Mouse (Mus musculus): ENCODE measurements at regions not wholly inside any gene's neighbourhood (a gene's known extent, or its start where the extent isn't known, plus 50 kb on each side); places are given as distances from the start of the nearest gene placed in this dataset.

GRCm38 (mm10) chr16:15052389-15052923 lies 146.1 kb downstream of the Efcab1 start:
- no peak for DNase-seq

DNA sequence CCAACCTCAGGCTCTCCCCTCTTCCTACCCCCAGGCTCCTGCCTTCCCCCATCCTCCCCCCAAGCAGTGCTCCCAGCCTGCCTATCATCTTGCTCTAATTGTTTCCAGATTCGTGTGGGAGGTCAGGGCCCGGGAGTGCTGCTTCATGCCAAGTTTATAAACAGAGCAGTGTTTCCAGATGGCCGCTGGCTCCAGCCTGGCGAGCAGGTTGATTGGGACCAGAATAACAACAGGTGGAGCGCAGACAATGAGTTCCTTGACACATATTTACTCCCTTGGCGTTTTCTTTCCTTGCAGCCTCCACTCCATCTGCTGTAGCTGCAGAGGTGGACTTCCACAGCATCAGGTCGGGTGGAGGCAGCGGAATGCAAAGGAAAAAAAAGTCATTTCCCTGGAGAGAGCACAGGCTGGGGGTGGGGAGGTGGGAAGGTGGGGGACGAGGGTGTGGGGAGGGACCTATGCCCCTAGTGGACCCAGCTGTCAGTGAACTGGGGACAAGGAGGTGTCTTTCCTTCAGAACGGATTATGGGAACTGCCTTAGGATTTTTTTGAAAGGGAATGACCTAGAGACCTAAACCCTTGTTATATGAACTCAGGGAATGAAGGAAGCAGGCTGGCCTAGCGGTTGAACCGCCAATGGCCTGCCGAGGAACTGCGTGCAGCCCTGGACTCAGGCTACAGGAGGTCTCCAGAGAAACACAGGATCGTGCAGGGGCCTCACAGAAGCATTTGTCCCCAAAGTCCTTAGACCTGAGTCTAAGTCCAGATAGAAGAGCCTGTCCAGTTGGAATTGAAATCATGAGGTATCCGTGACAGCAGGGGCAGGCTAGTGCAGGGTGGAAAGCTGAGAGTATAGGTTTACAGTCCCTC lies 146.8 kb downstream of the Efcab1 start:
- DNase-seq, result peak; percentile 79

- DNase-seq, result no peak
Observed at GRCm38 (mm10) chr16:15053840-15054239, 147.4 kb downstream of the Efcab1 start.

- DNase-seq, result no peak
Observed at GRCm38 (mm10) chr16:15054306-15055001, 148.0 kb downstream of the Efcab1 start.

DNA sequence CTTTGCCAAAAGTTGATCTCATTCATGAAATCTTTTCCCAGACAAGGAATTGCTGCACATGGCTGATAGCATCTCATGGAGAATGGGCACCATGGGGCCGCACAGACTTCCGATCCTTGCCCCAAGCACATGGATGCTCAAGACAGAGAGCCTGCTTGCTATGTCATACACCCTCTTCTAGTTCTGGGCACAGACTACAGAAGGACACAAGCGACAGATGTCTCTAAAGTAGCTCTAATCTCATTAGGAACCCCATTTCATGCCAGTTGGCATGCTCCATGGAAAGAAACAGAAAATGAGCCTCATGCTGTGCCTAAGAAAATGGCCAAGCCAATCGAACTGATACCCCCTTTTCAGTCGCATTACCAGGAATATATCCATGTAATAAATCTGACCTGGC lies 149.3 kb downstream of the Efcab1 start:
- peak; percentile 8 for DNase-seq

DNA sequence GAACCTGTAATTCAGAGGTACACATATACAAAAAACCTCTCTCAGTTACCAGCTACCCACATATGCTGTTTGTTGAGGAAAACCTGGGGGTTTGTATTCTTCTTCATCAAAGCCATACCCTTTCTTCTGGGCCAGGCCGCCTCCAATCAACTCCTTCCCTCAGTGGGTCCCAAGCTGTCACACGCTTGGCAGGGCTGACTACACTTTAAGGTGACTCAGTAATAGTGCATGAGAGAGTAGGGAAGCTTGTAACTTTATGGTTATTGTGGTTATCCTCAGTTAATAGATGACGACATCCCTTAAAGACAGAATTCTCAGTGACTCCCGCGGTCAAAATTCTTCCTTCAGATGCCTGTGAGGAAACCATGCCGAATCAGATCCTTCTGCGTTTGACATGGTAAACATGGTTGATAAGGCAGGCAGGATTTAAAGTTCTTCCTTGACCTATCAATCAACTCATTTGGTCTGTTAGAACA lies 164.1 kb downstream of the Efcab1 start:
- no peak for DNase-seq

DNA sequence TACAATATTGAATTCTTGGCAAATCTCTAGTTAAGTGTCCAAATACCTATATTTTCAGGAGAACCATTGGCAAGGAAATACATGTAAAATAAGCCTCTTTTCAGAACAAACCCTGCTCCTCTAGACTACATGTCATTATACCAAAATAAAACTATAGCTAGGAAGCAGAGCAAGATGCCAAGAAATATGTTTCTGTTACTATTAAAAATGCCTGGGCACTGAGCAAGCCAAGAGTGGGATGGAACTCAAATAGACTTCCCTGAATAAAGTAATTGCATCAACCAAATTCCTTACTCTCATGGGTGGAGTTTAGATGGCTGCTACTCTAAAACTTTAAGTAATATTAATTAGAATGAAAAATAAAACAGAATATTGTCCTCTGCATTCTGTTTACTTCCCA lies 168.0 kb downstream of the Efcab1 start:
- DNase-seq, result no peak

- DNase-seq, result no peak
Observed at GRCm38 (mm10) chr16:15083692-15084091, 177.3 kb downstream of the Efcab1 start.

GRCm38 (mm10) chr16:15084147-15084752 lies 177.8 kb downstream of the Efcab1 start:
- no peak for DNase-seq

GRCm38 (mm10) chr16:15084753-15085728 lies 178.6 kb downstream of the Efcab1 start:
- DNase-seq, result no peak

- DNase-seq, result no peak
Observed at GRCm38 (mm10) chr16:15086556-15086955, 180.2 kb downstream of the Efcab1 start.

DNA sequence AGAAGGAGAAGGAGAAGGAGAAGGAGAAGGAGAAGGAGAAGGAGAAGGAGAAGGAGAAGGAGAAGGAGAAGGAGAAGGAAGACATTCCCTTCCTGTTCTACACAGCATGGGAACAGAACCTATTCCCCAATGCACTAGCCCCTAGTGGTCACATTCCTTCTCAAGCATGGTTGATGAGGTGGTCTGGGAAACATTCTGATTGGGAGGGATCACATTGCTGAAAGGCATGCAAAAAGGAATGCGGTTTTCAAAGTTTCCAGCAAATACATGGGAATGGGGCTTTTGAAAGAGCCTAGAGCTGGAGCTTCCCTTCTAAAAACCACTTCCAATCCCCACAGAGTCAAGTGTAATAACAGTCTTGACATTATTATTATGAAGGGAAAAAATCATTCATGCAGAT lies 197.5 kb downstream of the Efcab1 start:
- DNase-seq, result no peak

- no peak for DNase-seq
Observed at GRCm38 (mm10) chr16:15107234-15107633, 200.8 kb downstream of the Efcab1 start.

DNA sequence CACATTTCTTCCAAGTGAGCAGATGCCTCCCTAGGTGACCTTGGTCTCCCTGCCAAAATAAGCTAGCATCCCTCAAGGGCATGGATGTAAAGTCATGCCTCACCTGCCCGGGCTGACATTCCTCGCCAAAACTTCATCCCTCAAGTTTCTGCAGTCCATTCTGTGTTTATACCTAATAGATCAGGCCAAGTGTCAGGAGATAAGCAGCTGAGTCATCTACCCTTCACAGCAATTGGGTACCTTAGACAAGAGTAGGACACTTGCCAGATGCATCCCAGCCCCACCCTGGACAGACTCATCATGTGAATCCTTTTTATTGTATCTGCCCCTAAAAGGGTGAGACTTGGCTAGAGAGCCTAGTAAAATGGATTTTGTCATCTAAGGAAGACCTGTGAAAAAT lies 204.1 kb upstream of the Gm21897 start:
- DNase-seq, result no peak

DNA sequence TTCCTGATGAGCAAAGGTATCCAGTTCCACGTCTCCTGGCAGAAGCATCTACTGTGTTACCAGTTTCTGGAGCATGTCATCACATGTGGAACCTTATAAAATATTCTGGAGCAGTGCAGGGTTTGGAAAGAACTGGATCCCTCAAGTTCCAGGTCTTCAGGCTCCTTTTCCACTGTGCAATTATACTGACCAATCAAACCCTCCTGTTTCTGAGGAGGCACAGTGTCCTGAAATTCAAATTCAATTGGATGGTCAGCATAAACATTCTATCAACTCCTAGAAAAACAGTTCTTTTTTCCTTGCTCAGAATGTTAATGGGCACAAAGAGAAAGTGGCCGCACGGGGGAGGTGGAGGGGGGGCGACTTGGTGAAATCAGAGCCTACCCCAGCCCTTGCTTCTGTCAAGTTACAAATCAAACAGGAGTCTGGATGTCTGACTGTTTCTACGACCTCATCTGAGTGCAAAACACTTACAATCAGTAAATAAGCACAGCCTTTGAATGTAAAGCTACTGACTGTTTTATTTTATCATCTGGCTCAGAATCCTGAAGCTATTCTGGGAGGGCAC lies 203.2 kb upstream of the Gm21897 start:
- DNase-seq, result no peak

GRCm38 (mm10) chr16:15114574-15115230 lies 202.6 kb upstream of the Gm21897 start:
- DNase-seq, result peak; percentile 3

GRCm38 (mm10) chr16:15115386-15115785 lies 201.9 kb upstream of the Gm21897 start:
- DNase-seq, result no peak

- DNase-seq, result no peak
Observed at GRCm38 (mm10) chr16:15119799-15120198, 197.5 kb upstream of the Gm21897 start.

GRCm38 (mm10) chr16:15128996-15129395 lies 188.3 kb upstream of the Gm21897 start:
- no peak for DNase-seq

- DNase-seq, result no peak
Observed at GRCm38 (mm10) chr16:15129806-15130205, 187.5 kb upstream of the Gm21897 start.

GRCm38 (mm10) chr16:15157852-15158251 lies 159.4 kb upstream of the Gm21897 start:
- DNase-seq, result no peak
